ENCODE assay signal across 7 mouse cellular contexts in genomic region chr17:29437535-29438324, GRCm38 (mm10). TPM values are rescaled to one million over a fixed set of nuclear protein-coding genes. Genes with fewer than 3 reads are reported as not detected.
DNase-seq lines count a peak whose midpoint lies in the region; ATAC-seq and TF ChIP-seq lines count a peak whose summit lies in the region.

No protein-coding gene starts in this region.

- TF ChIP-seq POLR2A in limb, embryonic 14.5 days (IDR thresholded peaks at IDR 0.05; ENCODE audit: borderline replicate concordance, extremely low read depth, insufficient read depth, insufficient read length), result no peak

- TF ChIP-seq CTCF in stomach, postnatal 0 days (IDR thresholded peaks at IDR 0.05; ENCODE audit: low read depth), result no peak

- ATAC-seq in neural tube, embryonic 11.5 days (ENCODE audit: insufficient read depth, low FRiP score, low TSS enrichment), result no peak
- ATAC-seq in limb, embryonic 14.5 days (ENCODE audit: low FRiP score, low read depth), result 0 out of 2 replicates have a peak, but pooled peaks have one; percentile 7
- ATAC-seq in stomach, postnatal 0 days (ENCODE audit: low FRiP score, low TSS enrichment), result no peak; the same call in 1 of the 2 replicates

- no peaks in the 10 kb centered on the region for H3K27me3 ChIP-seq in neural tube, embryonic 11.5 days (ENCODE audit: control insufficient read depth, insufficient read depth, low read length)
- H3K27me3 ChIP-seq in forebrain, embryonic 10.5 days (ENCODE audit: poor library complexity, severe bottlenecking), result peaks cover 11% of the 10 kb centered on the region; the same call in 1 of the 2 replicates
- H3K27me3 ChIP-seq in limb, embryonic 14.5 days (ENCODE audit: control insufficient read depth, insufficient read depth, low read length), result no peaks in the 10 kb centered on the region
- no peaks in the 10 kb centered on the region for H3K27me3 ChIP-seq in stomach, postnatal 0 days (ENCODE audit: control insufficient read depth, insufficient read depth, low read length)

- peaks cover 11% of the 10 kb centered on the region for H3K4me1 ChIP-seq in neural tube, embryonic 11.5 days (ENCODE audit: control insufficient read depth, insufficient read depth, low read length)
- peaks cover 76% of the 10 kb centered on the region for H3K4me1 ChIP-seq in forebrain, embryonic 10.5 days
- H3K4me1 ChIP-seq in limb, embryonic 14.5 days (ENCODE audit: control insufficient read depth, insufficient read depth, low read length), result peaks cover 12% of the 10 kb centered on the region
- H3K4me1 ChIP-seq in stomach, postnatal 0 days (replicated peaks; ENCODE audit: control insufficient read depth, insufficient read depth), result peaks cover 3% of the 10 kb centered on the region; the same call in 1 of the 2 replicates

- H3K27ac ChIP-seq in neural tube, embryonic 11.5 days (ENCODE audit: low read depth, low read length), result peak overlapping the region; percentile 85
- H3K27ac ChIP-seq in forebrain, embryonic 10.5 days, result peak overlapping the region; percentile 91
- peak overlapping the region; percentile 35; the same call in 1 of the 2 replicates for H3K27ac ChIP-seq in limb, embryonic 14.5 days (replicated peaks; ENCODE audit: low read depth, low read length)
- H3K27ac ChIP-seq in stomach, postnatal 0 days (replicated peaks), result peak overlapping the region; percentile 75

- peak overlapping the region; percentile 38; the same call in 1 of the 2 replicates for H3K9ac ChIP-seq in neural tube, embryonic 11.5 days (ENCODE audit: low read length)
- H3K9ac ChIP-seq in limb, embryonic 14.5 days (ENCODE audit: low read depth, low read length, severe bottlenecking), result peak overlapping the region; percentile 57
- H3K9ac ChIP-seq in stomach, postnatal 0 days (ENCODE audit: low read length), result peak overlapping the region; percentile 54

- peak overlapping the region; percentile 34 for H3K4me2 ChIP-seq in neural tube, embryonic 11.5 days (ENCODE audit: low read depth)
- peak overlapping the region; percentile 77 for H3K4me2 ChIP-seq in limb, embryonic 14.5 days (replicated peaks; ENCODE audit: low read depth, low read length, severe bottlenecking)
- H3K4me2 ChIP-seq in stomach, postnatal 0 days (replicated peaks; ENCODE audit: low read depth), result peak overlapping the region; percentile 54

- DNase-seq in neural tube, embryonic 11.5 days (ENCODE audit: low spot score), result no peak
- no peak for DNase-seq in neural tube, embryonic 10.5 days (ENCODE audit: extremely low spot score, low spot score)
- no peak for DNase-seq in forebrain, embryonic 10.5 days (ENCODE audit: extremely low spot score, low spot score)
- no peak for DNase-seq in limb, embryonic 14.5 days (ENCODE audit: low spot score)
- no peak for DNase-seq in stomach, postnatal 0 days (ENCODE audit: low spot score)
- no peak for DNase-seq in left cerebral cortex, adult 18-20 months (ENCODE audit: low spot score in 2 of 2)
- DNase-seq in right cerebral cortex, adult 18-20 months, result no peak

- no peaks in the 10 kb centered on the region for H3K9me3 ChIP-seq in neural tube, embryonic 11.5 days (ENCODE audit: control insufficient read depth, low read length)
- H3K9me3 ChIP-seq in forebrain, embryonic 10.5 days, result no peaks in the 10 kb centered on the region
- H3K9me3 ChIP-seq in limb, embryonic 14.5 days (ENCODE audit: control insufficient read depth, low read length), result no peaks in the 10 kb centered on the region
- no peaks in the 10 kb centered on the region for H3K9me3 ChIP-seq in stomach, postnatal 0 days (ENCODE audit: control insufficient read depth, low read length)

- H3K4me3 ChIP-seq in neural tube, embryonic 11.5 days (ENCODE audit: low read depth, low read length), result peak overlapping the region; percentile 15
- peak overlapping the region; percentile 54 for H3K4me3 ChIP-seq in forebrain, embryonic 10.5 days
- H3K4me3 ChIP-seq in limb, embryonic 14.5 days (replicated peaks; ENCODE audit: low read length), result peak overlapping the region; percentile 37
- H3K4me3 ChIP-seq in stomach, postnatal 0 days (ENCODE audit: low read depth, low read length), result peak overlapping the region; percentile 34

- TF ChIP-seq EP300 in stomach, postnatal 0 days (optimal IDR thresholded peaks at IDR 0.05), result no peak

- WGBS in neural tube, embryonic 11.5 days, result 37% methylated on average over 16 of the region's 16 CpGs
- 41% methylated on average over 16 of the region's 16 CpGs for WGBS in forebrain, embryonic 10.5 days
- 36% methylated on average over 16 of the region's 16 CpGs for WGBS in limb, embryonic 14.5 days
- WGBS in stomach, postnatal 0 days, result 19% methylated on average over 16 of the region's 16 CpGs

- no peaks in the 10 kb centered on the region for H3K36me3 ChIP-seq in neural tube, embryonic 11.5 days (ENCODE audit: control insufficient read depth, insufficient read depth, low read length)
- no peaks in the 10 kb centered on the region for H3K36me3 ChIP-seq in forebrain, embryonic 10.5 days (replicated peaks)
- H3K36me3 ChIP-seq in limb, embryonic 14.5 days (ENCODE audit: control insufficient read depth, insufficient read depth, low read length), result no peaks in the 10 kb centered on the region
- no peaks in the 10 kb centered on the region for H3K36me3 ChIP-seq in stomach, postnatal 0 days (ENCODE audit: control insufficient read depth, insufficient read depth, low read length)

RNA-seq across cellular contexts. Expression of gene Pim1, which starts 52.8 kb away (rescaled TPM):
- 23.1 and 24.3 TPM in 2 replicates for polyA plus RNA-seq in neural tube, embryonic 11.5 days (2014; fragmentation: Nextera tagmentation; extraction: Ambion mirVana)
- 32.2 and 33.1 TPM in 2 replicates for polyA plus RNA-seq in forebrain, embryonic 10.5 days (2016; fragmentation: Nextera tagmentation; extraction: Ambion mirVana)
- polyA plus RNA-seq in limb, embryonic 14.5 days (2012; rRNA removed), result 18.4 and 23.3 TPM in 2 replicates
- polyA plus RNA-seq in limb, embryonic 14.5 days (2014; fragmentation: Nextera tagmentation; extraction: Ambion mirVana), result 15.7 TPM in 2 replicates
- polyA plus RNA-seq in stomach, postnatal 0 days (2015; fragmentation: Nextera tagmentation; extraction: Ambion mirVana), result 28.6 and 32.8 TPM in 2 replicates
- 10 to 100 TPM in 1 of 2 experiments, 1 to 10 TPM in 1; 6.9 to 16.9 TPM for total RNA-seq in left cerebral cortex, adult 18-20 months (2021)

Comparison
In these comparisons a context has a peak if more than half of its experiments do, and no peak if none do; other contexts are left out.
1. H3K27ac ChIP-seq: peak in every context shown above with its lines; median percentile 91 in forebrain, embryonic 10.5 days; 85 in neural tube, embryonic 11.5 days; 75 in stomach, postnatal 0 days; 35 in limb, embryonic 14.5 days.